Mouse (Mus musculus): Measurements from ENCODE around the gene Rere.
"Not testable (repeated sequence)": the region's sequence is repeated elsewhere in the genome, so short reads cannot be mapped to it uniquely, and the experiment has no call there.

Gene Rere

DNA sequence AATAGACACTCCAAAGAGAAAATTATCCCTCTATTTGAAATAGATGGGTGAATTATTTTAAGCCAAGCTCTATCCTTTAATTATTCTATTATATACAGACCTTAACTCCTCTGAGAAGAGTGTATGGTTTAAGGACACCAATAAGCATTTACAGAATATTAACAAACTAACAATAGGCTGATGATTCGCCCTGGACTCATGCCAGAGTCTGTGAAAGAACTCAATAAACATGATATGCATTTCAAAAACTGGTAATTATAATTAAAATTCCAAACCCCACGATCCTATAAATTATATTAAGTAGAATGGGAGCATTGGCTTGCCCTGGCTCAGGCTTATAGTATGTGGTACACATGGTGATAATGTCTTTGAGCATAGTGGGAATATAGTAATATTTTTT lies 1.4 kb upstream of the Rere start:
- in situ Hi-C loops (cut with MboI; ENCODE audit: unreplicated experiment in 2 of 2): no loop called here

DNA sequence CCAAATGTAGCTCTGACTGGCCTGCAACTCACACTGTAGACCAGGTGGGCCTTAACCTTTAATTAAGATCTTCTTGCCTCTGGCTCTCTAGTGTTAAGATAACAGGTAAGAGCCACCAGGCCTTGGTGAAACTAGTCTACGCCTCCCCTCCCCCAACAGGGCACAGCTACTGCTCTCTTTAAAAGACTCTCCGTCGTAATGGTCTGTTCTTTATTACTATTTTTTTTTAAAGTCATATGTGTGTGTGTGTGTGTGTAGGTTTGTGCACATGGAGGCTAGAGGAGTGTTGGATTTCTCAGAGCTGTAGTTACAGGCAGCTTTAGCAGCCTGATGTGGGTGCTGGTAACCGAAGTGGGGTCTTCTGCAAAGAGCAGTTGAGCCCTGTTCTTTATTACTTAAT lies 987 bp upstream of the Rere start:
- in situ Hi-C loops (cut with MboI; ENCODE audit: unreplicated experiment in 2 of 2): no loop called here

DNA sequence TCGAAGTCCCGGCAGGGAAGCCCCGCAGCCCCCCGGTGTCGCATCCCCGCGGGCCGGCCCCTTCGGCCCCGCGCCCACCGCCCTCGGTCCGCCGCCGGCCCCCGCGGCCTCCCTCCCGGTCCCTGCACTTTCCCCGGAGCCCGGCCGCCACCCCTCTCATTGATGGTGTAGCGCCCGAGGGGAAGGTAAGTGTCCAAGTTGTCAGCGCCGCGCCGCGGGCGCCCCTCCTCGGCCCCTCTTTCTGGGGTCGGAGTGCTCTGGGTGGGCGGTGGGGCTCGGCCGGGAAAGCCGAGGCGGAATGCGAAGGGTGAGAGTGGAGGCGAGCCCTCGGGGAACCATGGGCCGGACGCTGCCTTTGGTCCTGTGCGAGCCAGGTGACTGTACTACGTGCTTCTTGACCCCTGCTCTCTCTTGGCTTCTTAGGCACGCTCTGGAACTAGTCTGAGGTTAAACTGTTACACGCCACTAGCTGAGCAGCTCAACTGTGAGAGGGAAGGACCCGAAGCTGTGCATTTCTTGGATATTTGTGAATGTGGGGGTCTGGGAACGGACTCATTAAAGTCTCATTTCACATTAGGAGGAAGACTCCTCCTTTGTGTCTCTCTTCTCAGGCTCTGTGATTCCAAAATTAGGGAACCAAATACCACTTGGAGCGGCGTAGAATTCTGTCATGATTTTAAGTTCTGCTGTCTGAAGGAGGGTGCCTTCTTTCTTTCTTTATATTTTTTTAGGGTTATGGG lies 615 bp downstream of the Rere start:
- in situ Hi-C loops (cut with MboI; ENCODE audit: unreplicated experiment in 2 of 2): no loop called here

DNA sequence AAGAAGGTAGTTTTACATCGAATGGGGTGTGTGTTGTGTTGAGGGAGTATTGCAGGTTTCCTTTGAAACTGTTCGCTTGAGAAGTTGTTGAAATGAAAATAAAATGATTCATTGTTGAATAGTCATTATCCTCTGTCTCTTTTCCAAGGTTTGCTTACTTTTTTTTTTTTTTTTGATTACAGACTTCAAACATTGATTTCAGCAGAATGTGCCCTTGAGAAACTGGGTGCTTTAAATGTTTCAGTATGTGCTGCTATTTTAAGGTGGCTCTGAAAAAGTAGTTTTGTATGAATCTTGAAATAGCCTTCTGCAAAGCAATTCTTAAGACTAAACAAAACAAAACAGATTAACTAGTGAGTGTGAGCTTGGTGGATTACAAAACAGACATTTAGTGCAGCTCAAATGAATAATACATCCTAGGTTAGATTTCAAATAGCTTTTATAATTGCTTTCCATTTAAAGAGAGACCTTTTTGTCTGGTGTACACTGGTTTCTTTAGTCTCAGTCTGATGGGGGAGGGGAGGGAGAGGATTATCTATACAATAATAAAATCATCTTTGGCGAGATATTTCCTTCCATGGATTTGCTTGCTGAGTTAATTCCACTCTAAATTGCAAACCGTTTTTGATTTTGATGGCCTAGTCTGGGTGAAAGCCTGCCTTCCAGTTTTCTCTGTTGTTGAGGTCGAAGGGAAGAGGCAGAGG lies 1.3 kb downstream of the Rere start:
- in situ Hi-C loops (cut with MboI; ENCODE audit: unreplicated experiment in 2 of 2): no loop called here

DNA sequence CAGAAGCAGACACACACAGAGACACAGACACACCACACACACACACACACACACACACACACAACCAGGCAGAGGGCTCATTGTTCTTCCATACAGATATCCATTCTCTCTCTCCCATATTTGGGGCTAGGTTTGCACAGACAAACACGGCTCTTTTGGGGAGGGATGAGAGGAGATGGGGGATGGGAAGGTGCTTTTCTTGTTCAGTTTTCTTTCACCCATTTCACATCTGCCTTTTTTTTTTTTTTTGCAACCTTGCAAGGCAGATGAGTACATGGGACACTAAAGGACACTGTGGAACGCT lies 1.8 kb downstream of the Rere start:
- in situ Hi-C loops (cut with MboI; ENCODE audit: unreplicated experiment in 2 of 2): no loop called here

DNA sequence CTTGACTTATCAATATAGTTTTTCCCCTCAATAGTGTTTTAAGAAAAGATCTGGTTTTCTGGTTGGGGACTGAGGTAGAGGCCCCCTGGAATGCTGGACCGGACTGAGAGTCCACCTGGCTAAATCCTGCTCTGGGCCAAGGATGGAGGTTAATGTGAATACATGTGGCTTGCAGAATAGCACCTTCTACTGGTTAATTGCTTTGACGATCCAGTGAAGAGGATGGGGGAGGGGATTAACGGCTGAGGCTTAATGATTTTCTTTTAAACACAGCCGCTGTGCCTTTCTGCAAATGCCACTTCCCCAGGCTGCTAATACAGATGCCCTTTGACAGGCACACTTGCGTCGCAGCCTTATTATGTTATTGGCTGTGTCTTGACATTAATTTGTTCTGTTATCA lies 2.5 kb downstream of the Rere start:
- in situ Hi-C loops (cut with MboI; ENCODE audit: unreplicated experiment in 2 of 2): no loop called here

DNA sequence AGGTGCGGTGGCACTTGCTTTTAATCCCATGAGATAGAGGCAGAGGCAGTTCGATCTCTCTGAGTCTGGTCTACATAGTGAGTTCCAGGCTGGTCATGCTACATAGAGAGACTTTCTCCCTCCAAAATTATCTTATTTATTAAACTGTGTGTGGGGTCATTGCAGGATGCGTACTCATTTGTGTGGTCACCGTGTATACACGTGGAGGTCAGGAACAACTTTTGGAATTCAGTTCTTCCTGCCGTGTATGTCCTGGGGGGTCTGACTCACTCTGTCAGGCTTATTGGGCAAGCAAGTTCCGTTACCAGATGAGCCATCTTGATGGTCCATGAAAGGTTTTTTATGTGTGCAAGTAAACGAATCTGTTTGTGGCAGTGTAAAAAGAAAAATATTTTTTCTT lies 5.5 kb downstream of the Rere start:
- in situ Hi-C loops (cut with MboI; ENCODE audit: unreplicated experiment in 2 of 2): no loop called here

DNA sequence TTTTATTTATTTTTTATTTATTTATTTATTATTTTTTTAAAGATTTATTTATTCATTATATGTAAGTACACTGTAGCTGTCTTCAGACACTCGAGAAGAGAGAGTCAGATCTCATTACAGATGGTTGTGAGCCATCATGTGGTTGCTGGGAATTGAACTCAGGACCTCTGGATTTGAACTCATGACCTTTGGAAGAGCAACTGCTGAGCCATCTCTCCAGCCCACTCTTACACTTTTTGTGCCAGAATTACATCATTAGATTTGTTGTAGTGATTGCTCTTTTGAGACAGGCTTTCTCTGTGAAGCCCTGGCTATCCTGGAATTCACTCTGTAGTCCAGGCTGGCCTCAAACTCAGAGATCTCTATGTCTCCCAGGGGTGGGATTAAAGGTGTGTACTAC lies 6.0 kb downstream of the Rere start:
- in situ Hi-C loops (cut with MboI; ENCODE audit: unreplicated experiment in 2 of 2): not testable (repeated sequence)

DNA sequence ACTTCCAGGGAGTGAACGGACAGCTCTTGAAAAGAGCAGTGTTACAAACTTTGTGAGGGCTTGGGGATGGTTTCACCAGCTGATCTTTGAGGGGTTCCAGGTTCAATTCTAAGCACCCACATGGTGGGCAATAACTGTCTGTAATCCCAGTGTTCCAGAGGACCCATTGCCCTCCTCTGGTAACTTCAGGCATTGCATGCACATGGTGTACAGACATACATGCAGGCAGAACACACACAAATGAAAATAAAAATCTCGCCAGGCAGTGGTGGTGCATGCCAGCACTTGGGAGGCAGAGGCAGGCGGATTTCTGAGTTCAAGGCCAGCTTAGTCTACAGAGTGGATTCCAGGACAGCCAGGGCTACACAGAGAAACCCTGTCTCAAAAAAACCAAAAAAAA lies 10.5 kb downstream of the Rere start:
- in situ Hi-C loops (cut with MboI; ENCODE audit: unreplicated experiment in 2 of 2): no loop called here

DNA sequence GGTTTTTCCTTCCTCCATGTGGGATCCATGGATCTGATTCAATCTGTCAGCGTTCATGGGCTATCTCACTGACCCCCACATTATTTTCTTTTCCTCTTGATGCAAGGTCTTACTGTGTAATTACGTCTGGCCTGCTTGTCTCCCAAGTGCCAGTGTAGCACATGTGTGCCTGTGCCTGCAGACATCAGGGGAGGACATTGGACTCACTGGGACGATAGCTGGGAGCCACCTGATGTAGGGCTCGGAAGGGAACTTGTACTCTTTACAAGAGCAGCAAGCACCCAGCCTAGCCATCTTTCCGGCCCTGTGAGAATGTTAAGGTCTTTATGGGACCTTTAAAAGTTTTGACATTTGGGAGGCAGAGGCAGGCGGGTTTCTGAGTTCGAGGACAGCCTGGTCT lies 13.4 kb downstream of the Rere start:
- in situ Hi-C loops (cut with MboI; ENCODE audit: unreplicated experiment in 2 of 2): no loop called here

DNA sequence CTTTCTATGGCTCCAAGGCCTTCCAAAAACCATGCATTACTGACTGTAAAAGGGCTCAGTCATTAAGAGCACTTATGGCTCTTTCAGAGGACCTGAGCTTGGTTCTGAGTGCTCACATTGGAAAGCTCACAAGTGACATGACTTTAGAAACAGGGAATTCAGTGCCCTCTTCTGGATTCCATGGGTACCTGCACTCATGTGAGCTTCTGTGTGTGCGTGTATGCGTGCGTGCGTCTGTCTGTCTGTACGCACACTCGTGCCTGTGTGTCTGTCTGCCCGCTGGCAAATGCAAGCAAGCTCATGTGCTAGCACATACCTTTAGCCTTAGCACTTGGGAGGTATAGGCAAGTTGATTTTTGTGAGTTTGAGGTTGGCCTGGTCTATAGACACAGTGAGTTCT lies 14.5 kb downstream of the Rere start:
- in situ Hi-C loops (cut with MboI; ENCODE audit: unreplicated experiment in 2 of 2): no loop called here

DNA sequence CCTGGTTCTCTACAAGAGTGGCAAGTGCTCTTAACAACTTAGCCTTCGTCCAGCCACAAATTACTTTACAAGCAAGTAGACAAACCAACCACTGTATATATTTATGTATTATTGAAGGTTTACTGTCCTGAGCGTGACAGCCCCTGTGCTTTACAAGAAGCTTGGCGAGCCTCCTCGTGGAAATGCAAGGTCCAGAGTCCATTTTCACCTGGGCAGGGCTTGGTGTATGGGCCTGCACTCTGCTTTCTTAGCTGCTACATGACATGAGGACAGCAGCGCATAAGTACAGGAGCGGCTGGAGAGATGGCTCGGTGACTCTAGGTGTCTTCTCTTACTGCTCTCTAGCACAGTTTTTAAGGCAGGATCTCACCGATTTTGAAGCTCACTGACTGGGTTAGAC lies 21.3 kb downstream of the Rere start:
- in situ Hi-C loops (cut with MboI; ENCODE audit: unreplicated experiment in 2 of 2): no loop called here

DNA sequence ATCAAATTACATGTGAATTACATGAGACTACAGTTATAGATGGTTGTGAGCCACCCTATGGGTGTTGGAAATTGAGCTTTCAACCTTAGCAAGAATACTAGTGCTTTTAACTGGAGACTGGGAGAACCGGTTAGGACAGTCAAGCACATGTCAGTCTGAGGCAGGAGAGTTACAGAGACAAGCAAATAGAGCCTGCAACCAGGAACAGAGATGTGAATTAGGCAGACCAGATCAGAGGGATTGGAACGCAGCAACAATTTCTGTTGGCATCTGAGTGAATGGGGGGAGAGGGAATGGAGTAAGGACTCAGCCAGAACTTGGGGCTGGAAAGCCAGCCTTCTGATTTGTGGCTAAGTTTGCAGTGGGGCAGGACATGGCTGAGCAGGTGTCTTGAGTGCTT lies 25.3 kb downstream of the Rere start:
- in situ Hi-C loops (cut with MboI; ENCODE audit: unreplicated experiment in 2 of 2): no loop called here

DNA sequence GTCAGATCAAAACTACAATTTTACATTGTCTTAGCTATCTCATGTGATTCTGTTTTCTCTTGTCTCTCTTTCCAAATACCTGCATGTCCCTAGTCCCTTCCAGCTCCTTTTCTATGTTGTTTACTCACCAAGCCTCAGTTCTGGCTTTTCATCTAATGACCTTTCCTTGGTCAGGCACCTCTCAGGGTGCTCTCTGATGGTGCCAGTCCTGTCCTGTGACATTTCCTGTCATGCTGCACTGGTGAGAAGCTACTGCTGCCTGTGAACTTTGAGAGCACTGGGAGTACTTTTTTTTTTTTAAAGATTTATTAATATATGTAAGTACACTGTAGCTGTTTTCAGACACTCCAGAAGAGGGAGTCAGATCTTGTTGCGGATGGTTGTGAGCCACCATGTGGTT lies 25.8 kb downstream of the Rere start:
- in situ Hi-C loops (cut with MboI; ENCODE audit: unreplicated experiment in 2 of 2): no loop called here

DNA sequence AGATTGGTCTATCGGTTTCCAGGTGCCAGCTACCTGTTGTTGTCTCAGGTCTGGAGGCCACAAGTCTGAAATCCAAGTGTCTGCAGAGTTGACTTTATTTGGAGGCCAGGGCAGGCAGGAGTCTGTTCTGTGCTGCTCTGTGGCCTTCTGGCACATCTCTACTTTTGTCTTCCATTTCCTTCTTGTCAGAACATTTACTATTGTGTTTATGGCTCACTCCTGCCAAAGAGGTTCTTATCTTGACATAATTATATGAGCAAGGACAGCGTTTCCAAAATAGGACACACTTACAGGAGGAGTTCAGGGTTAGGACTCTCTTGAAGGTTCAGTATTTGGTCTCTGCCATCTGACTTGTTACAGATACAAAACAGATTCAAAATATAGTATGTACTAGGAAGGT lies 30.0 kb downstream of the Rere start:
- in situ Hi-C loops (cut with MboI; ENCODE audit: unreplicated experiment in 2 of 2): no loop called here

DNA sequence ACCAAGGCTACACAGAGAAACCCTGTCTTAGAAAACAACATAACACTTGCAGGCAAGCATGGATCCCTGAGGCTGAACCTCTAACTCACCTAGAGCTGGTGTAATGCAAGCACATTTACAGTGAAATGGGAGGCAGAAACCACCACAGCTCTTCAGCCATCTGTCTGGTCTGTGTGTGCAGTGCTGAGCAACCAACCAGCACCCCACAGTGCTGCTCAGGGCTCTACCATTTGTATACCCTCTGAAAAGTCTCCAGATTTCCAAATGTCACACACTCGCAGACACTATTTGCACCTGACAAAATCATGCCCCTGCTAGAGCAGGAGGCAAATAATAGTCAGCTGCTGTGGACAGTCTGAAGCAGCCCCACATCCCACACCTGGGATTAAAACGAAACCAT lies 31.2 kb downstream of the Rere start:
- in situ Hi-C loops (cut with MboI; ENCODE audit: unreplicated experiment in 2 of 2): no loop called here

DNA sequence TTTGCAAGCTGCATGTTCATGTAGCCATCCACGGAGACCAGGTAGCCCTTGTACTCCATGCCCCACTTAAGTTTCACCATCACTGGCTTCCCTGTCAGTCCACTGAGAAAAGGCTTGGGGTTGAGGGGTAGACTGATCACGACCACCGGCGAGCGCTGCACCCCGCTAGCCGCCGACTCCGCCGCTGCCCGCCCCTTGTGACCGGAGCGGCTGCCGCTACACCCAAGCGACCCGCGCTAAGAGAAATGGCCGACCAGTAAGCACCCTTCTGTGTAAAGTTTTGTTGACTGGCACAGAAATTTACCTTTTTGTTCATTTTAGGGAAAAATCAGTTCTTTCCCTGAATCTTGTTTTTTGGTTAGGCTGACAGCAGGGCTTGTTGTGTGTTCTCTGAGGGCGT lies 33.9 kb downstream of the Rere start:
- in situ Hi-C loops (cut with MboI; ENCODE audit: unreplicated experiment in 2 of 2): no loop called here

DNA sequence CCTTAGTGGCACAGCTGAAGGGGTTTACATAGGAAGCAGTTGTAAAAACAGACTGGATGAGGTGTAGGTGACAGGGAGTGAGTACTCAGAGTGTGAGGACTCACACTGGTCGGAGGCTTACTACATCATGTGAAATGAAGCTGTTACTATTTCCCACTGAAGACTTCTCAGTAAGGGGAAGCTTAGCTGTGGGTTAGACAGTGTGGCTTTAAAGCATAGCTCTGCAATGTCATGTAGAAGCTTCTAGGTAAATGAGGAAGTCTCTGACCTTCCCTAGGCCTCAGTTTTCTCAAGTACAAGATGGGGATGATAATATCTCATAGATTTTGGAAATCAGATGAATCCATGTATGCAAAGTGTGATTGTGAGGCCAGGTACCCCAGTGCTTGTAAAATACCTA lies 35.1 kb downstream of the Rere start:
- in situ Hi-C loops (cut with MboI; ENCODE audit: unreplicated experiment in 2 of 2): no loop called here

DNA sequence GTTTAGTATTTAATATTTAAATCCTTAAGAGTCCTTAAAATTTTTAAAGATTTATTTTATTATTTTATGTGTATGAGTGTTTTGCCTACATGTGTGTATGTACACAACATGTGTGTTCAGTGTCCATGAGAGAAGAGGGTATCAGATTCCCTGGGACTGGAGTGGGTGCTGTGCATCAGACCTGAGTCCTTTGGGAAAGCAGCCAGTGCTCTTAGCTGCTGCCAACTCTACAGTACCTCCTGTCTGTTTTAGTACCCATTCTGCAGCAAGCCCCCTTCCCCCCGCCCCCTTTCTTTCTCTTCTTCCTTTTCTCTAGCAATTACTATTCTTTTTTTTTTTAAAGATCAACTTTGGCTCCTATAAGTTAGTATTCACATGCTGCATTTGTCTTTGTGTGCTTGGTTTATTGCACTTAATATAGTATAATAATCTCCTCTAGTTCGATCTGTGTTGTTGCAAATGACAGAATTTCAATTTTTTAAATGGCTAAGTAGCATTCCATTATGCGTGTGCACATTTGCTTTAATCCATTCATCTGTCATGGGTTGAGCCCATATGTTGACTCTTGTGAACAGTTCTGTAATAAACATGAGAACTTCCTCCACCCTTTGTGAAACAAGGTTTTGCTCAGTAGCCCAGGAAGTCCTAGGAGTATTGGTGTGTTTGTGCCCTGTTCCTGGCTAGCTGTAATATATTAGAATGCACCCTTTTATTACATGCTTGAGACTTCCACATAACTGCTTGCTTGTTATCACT lies 43.8 kb downstream of the Rere start:
- in situ Hi-C loops (cut with MboI; ENCODE audit: unreplicated experiment in 2 of 2): loop anchor here (10.0 to 25.0 kb wide), 2 partner anchors 140 to 562 kb away; no protein-coding TSS in a partner anchor

DNA sequence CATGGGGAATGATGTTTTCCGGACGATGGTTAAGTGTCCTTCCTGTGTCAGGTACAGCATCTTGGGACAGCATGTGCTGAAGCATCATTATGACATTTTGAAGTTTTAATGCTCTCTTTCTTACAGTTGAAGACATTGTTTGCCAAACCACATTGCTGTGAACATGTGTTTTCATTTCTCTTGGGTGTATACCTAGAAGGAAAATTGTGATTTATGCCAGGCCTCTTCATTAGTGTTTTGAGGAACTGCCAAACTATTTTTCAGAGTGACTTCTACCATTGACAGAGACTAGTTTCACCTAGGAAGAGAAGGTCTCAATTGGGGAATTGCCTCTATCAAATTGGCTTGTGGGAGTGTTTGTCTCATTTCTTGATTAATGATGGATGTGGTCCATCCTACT lies 44.6 kb downstream of the Rere start:
- in situ Hi-C loops (cut with MboI; ENCODE audit: unreplicated experiment in 2 of 2): loop anchor here (10.0 to 25.0 kb wide), 2 partner anchors 141 to 561 kb away; no protein-coding TSS in a partner anchor

DNA sequence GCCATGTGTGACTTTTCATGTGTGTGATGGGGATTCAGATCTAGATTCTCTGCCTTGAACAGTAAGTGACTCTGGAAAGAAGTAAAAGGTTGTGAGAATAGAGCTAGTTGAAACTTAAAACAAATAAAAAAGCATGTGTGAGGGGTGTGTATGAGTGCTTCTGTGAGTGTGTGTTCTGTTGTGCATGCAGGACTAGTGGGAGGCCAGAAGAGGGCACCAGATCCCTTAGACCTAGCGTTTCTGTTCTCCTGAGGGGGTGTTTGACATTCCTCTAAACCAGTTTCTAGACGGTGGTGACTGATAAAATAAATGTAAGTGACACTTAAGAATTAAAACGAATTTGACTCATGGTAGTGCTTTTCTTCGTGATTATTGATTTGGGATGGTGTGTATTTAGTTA lies 46.0 kb downstream of the Rere start:
- in situ Hi-C loops (cut with MboI; ENCODE audit: unreplicated experiment in 2 of 2): loop anchor here (10.0 to 25.0 kb wide), 2 partner anchors 143 to 560 kb away; no protein-coding TSS in a partner anchor
